Mouse (Mus musculus) lung, embryonic 14.5 days (tissue): Measurements from ENCODE around the gene Stat6. TPM values are rescaled to one million over a fixed set of nuclear protein-coding genes. Genes with fewer than 3 reads are reported as not detected.

Experiments
- ATAC-seq: fragments of 200-750 bp; cut with Nextera tagmentation; 2 replicates; pipeline ENCODE4 v1.8.0; 2017; ENCODE audit warnings: mild to moderate bottlenecking, moderate TSS enrichment, moderate library complexity; ENCODE audit not compliant: insufficient read depth
- DNase-seq: peaks from one replicate; pipeline ENCODE4 v3.0.0-alpha.2; 2015
- H3K27ac ChIP-seq: fragments of 300-500 bp; sonication (generic); 2 replicates; pipeline ENCODE4 v1.5.1; 2014; ENCODE audit warnings: low read depth, mild to moderate bottlenecking, moderate library complexity
- H3K27me3 ChIP-seq: fragments of 300-500 bp; sonication (generic); 2 replicates; pipeline ENCODE4 v1.6.1; 2014; ENCODE audit warnings: low read length, control low read depth; ENCODE audit not compliant: insufficient read depth
- H3K36me3 ChIP-seq: fragments of 300-500 bp; sonication (generic); 2 replicates; pipeline ENCODE4 v1.6.1; 2014; ENCODE audit warnings: control low read depth; ENCODE audit not compliant: insufficient read depth
- H3K4me1 ChIP-seq: fragments of 300-500 bp; sonication (generic); 2 replicates; pipeline ENCODE4 v1.6.1; 2014; ENCODE audit warnings: antibody characterized with exemption, control low read depth; ENCODE audit not compliant: insufficient read depth
- H3K4me2 ChIP-seq: fragments of 300-500 bp; sonication (generic); 2 replicates; pipeline ENCODE4 v1.6.1; 2014; ENCODE audit warnings: mild to moderate bottlenecking
- H3K4me3 ChIP-seq: fragments of 300-500 bp; sonication (generic); 2 replicates; pipeline ENCODE4 v1.5.1; 2014; ENCODE audit warnings: low read depth, low read length
- H3K9ac ChIP-seq: fragments of 300-500 bp; sonication (generic); 2 replicates; pipeline ENCODE4 v1.6.1; 2014
- H3K9me3 ChIP-seq: fragments of 300-500 bp; sonication (generic); 2 replicates; pipeline ENCODE4 v1.6.1; 2016; ENCODE audit warnings: low read depth, low read length, control low read depth
- CTCF ChIP-seq: IDR thresholded peaks from 2 replicates; pipeline ENCODE4 v1.5.1; 2016; ENCODE audit warnings: antibody characterized with exemption, low read depth
- WGBS: fragments of 180-500 bp; shearing (Covaris S2); extraction: QIAGEN DNeasy Blood & Tissue Kit; methylation state at CpG from one replicate; pipeline ENCODE4 v1.1.7; 2014; 5-methylcytosine and 5-hydroxymethylcytosine counted together
- polyA plus RNA-seq: library from polyadenylated mRNA; unstranded; fragments of >200 nt; fragmentation: Nextera tagmentation; extraction: Ambion mirVana; gene quantifications from 2 replicates; pipeline ENCODE4 v1.2.1, GENCODE M21; 2014

Gene Stat6
- polyA plus RNA-seq, 1 experiment from 2014 or later, result 28.1 TPM

- H3K9ac ChIP-seq, result peak overlapping the region; percentile 40
- no peaks in the 10 kb centered on the region for H3K9me3 ChIP-seq
Measured at GRCm38 (mm10) chr10:127662666-127663253, 20.0 kb downstream of the Stat6 start.

GRCm38 (mm10) chr10:127663590-127663989 is 20.8 kb downstream of the Stat6 start:
- peaks cover 31% of the 10 kb centered on the region for H3K4me1 ChIP-seq
- H3K4me2 ChIP-seq, result peak overlapping the region; percentile 88
- no peaks in the 10 kb centered on the region for H3K27me3 ChIP-seq
- H3K9ac ChIP-seq, result no peak overlapping the region
- peaks cover 49% of the 10 kb centered on the region for H3K36me3 ChIP-seq
- TF ChIP-seq CTCF, result no peak
- H3K27ac ChIP-seq, result peak overlapping the region; percentile 91
- no peaks in the 10 kb centered on the region for H3K9me3 ChIP-seq
- DNase-seq, result peak; percentile 54
- no peak for ATAC-seq
- 25% methylated on average over 5 of the region's 5 CpGs for WGBS
- no peak overlapping the region for H3K4me3 ChIP-seq

More at GRCm38 (mm10) chr10:127662666-127663253, 20.0 kb downstream of the Stat6 start:
- H3K36me3 ChIP-seq, result peaks cover 49% of the 10 kb centered on the region
- DNase-seq, result no peak
- peak overlapping the region; percentile 27 for H3K4me3 ChIP-seq
- H3K4me1 ChIP-seq, result peaks cover 31% of the 10 kb centered on the region
- WGBS, result 24% methylated on average over 19 of the region's 19 CpGs
- peak; percentile 61 for TF ChIP-seq CTCF
- no peak for ATAC-seq
- peak overlapping the region; percentile 88 for H3K4me2 ChIP-seq
- H3K27ac ChIP-seq, result peak overlapping the region; percentile 91
- H3K27me3 ChIP-seq, result no peaks in the 10 kb centered on the region

GRCm38 (mm10) chr10:127664166-127664565 is 21.4 kb downstream of the Stat6 start:
- H3K36me3 ChIP-seq, result peaks cover 49% of the 10 kb centered on the region
- ATAC-seq, result no peak
- H3K27me3 ChIP-seq, result no peaks in the 10 kb centered on the region
- H3K9ac ChIP-seq, result peak overlapping the region; percentile 77; the same call in 1 of the 2 replicates
- H3K4me3 ChIP-seq, result peak overlapping the region; percentile 75; the same call in 1 of the 2 replicates
- 33% methylated on average over 16 of the region's 16 CpGs for WGBS
- DNase-seq, result no peak
- 0 out of 2 replicates have a peak overlapping the region, but pooled peaks have one; percentile 10 for H3K27ac ChIP-seq
- H3K4me2 ChIP-seq, result peak overlapping the region; percentile 88
- H3K9me3 ChIP-seq, result no peaks in the 10 kb centered on the region
- peaks cover 31% of the 10 kb centered on the region for H3K4me1 ChIP-seq
- TF ChIP-seq CTCF, result no peak

- no peak overlapping the region for H3K27ac ChIP-seq
- no peaks in the 10 kb centered on the region for H3K9me3 ChIP-seq
- WGBS, result 32% methylated on average over 13 of the region's 13 CpGs
- peak overlapping the region; percentile 88 for H3K4me2 ChIP-seq
- H3K27me3 ChIP-seq, result no peaks in the 10 kb centered on the region
- peak overlapping the region; percentile 75 for H3K4me3 ChIP-seq
- no peak for TF ChIP-seq CTCF
- peaks cover 44% of the 10 kb centered on the region for H3K36me3 ChIP-seq
- DNase-seq, result no peak
- no peak for ATAC-seq
- H3K9ac ChIP-seq, result peak overlapping the region; percentile 77
- peaks cover 37% of the 10 kb centered on the region for H3K4me1 ChIP-seq
Measured at GRCm38 (mm10) chr10:127664891-127665290, 22.1 kb downstream of the Stat6 start.

GRCm38 (mm10) chr10:127665366-127666181 is 22.8 kb downstream of the Stat6 start:
- Histone ChIP-seq H3K9me3 (no peaks in the 10 kb centered on the region), H3K27ac (peak overlapping the region; percentile 98), H3K9ac (peak overlapping the region; percentile 77), H3K4me1 (peaks cover 37% of the 10 kb centered on the region), H3K27me3 (no peaks in the 10 kb centered on the region), H3K4me2 (peak overlapping the region; percentile 88), H3K36me3 (peaks cover 38% of the 10 kb centered on the region), H3K4me3 (peak overlapping the region; percentile 75)
- WGBS, result 7% methylated on average over 14 of the region's 14 CpGs
- peak; percentile 59 for DNase-seq
- 0 out of 2 replicates have a peak, but pooled peaks have one; percentile 13 for TF ChIP-seq CTCF
- ATAC-seq, result no peak

GRCm38 (mm10) chr10:127666501-127667268 is 23.9 kb downstream of the Stat6 start, which contains the start of gene Nemp1:
Nemp1 (plus strand) TSS chr10:127666901.
- TF ChIP-seq CTCF, result no peak
- ATAC-seq, result peak; percentile 69
- Histone ChIP-seq H3K4me3 (peak within 1 kb of the TSS; percentile 75), H3K4me1 (peaks cover 32% of the 10 kb centered on the region), H3K27ac (peak within 1 kb of the TSS; percentile 98), H3K9me3 (no peaks in the 10 kb centered on the region), H3K9ac (peak within 1 kb of the TSS; percentile 77), H3K36me3 (peaks cover 27% of the 10 kb centered on the region), H3K27me3 (no peaks in the 10 kb centered on the region), H3K4me2 (peak within 1 kb of the TSS; percentile 88)
- WGBS, result under 1% methylated on average over 72 of the region's 73 CpGs
- peak; percentile 88 for DNase-seq
